Mouse (Mus musculus): Measurements from ENCODE around the gene Ep300.

The Ep300 gene

DNA sequence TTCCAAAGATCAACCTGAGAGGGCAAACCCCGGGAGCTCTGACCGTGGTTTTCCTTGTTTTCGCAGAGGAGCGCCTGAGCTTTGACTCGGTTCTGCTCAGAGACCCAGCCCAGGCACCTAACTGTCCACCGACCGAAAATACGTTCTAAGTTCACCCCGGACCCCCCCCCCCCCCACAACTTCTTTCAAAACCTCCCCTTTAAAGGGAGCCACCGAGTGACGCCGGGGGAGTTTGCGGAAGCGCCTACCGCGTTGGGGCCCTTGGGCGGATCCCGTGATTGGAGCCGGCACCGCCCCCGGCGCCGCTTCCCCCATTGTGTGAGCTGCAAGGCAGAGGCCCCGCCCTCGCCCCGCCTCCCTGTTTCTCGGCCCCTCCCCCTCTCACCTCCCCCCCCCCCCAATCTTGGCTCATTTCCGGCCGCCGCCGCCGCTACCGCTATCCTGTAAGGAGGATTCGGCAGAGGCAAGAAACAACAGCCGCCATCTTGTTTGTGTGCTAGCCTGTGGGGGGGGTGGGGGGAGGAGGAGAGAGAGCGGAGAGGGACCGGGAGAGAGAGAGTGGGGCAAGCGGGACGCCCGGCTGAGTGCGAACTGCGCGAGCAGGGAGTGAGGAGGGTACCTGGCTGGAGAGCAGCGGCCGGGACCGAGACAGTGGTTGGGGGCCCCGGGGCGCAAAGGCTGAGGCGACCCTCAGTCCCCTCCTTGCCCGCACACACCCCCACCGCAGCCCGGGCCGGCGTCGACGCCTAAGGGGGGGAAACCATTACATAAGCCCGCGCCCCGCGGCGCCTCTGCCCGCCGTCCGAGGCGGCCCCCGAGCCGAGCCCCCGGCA, at the start of gene Ep300:
Gene Ep300, plus strand, starts transcription at position 439 of the 833 bp plus-strand sequence.
- DNase-seq, result peak; percentile 97

GRCm38 (mm10) chr15:81535881-81536351, 49.2 kb upstream of the Ep300 start:
- no peak for DNase-seq

- DNase-seq, result no peak
These were observed 47.0 kb upstream of the Ep300 start for GRCm38 (mm10) chr15:81538149-81538548.

DNA sequence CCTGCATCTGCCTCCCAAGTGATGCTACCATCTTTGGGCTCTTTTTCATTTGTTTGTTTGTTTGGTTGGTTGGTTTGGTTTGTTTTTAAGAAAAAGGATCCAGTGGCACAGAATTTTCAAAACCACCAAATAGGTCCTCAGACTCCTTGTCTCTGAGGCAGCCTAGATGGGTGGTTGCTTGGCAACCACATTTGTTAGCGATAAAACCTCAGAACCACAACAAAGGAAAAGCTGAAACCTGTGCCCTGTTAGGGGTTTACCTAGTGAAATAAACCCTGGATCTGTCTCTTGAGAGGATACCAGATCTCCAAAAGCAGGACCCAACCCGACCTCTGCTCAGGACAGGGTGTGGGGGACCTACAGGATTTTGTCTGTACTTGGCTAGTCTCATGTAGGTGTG, 45.6 kb upstream of the Ep300 start:
- no peak for DNase-seq

- no peak for DNase-seq
These were observed 40.2 kb upstream of the Ep300 start for GRCm38 (mm10) chr15:81544916-81545315.

- DNase-seq, result no peak
These were observed 39.6 kb upstream of the Ep300 start for GRCm38 (mm10) chr15:81545387-81546176.

DNA sequence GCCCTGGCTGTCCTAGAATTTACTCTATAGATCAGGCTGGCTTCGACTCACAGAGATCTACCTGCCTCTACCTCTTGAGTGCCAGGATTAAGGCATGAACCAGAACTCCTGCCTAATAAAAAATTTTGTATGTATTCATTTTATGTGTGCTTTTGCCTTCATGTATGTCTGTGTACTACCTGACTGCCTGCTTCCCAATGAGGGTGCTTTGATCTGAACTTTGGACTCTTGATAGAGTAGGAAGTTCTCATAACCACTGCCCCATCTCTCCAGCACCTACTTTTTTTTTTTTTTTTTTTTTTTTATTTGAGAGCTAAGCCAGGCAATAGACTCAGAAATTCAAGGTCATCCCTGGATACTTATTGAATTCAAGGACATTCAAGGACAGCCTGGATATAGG, 31.7 kb upstream of the Ep300 start:
- DNase-seq, result no peak

- peak; percentile 67 for DNase-seq
These were observed 30.4 kb upstream of the Ep300 start for GRCm38 (mm10) chr15:81554558-81555297.

GRCm38 (mm10) chr15:81555986-81556385, 29.2 kb upstream of the Ep300 start:
- DNase-seq, result no peak

DNA sequence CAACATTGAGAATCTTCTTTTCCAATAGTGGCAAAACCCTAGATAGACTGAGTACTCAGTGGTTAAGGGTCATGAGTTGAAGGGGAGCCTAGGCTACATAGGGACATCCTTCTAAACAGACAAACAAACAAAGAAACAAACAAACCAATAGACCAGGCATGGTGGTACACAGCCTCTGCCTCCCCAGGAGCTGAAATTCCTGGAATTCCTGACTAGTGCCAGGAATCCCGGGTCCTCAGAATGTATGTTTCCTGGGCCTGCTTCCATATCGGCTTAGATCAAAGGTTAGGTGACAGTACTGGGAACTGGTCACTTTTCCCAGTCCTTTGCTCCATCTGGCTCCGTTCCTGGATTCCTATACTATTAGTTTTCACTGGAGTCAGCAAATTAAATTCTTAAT, 23.6 kb upstream of the Ep300 start:
- DNase-seq, result no peak

DNA sequence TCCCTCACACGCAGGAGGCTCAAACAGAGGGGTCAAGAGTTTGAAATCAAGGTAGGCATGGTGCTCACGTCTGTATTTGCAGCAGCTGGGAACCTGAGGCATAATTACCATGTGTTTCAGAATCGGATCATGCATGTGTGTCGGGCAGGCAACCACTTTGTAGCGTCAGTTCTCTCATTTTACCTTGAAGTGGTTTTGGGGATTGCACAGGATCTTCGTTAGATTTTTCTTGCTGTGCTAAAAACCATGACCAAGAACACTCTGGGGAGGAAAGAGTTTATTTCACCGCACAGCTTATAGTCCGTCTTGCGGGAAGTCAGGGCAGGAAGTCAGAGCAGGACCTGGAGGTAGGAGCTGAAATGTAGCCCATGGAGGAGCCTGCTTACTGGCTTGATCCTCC, 23.2 kb upstream of the Ep300 start:
- no peak for DNase-seq

GRCm38 (mm10) chr15:81562491-81563488, 22.4 kb upstream of the Ep300 start:
- DNase-seq, result peak; percentile 87

- DNase-seq, result no peak
These were observed 17.1 kb upstream of the Ep300 start for GRCm38 (mm10) chr15:81568093-81568492.

- no peak for DNase-seq
These were observed 16.6 kb upstream of the Ep300 start for GRCm38 (mm10) chr15:81568592-81568991.

GRCm38 (mm10) chr15:81576961-81577360, 8.2 kb upstream of the Ep300 start:
- DNase-seq, result no peak

GRCm38 (mm10) chr15:81577743-81578165, 7.4 kb upstream of the Ep300 start:
- DNase-seq, result no peak

DNA sequence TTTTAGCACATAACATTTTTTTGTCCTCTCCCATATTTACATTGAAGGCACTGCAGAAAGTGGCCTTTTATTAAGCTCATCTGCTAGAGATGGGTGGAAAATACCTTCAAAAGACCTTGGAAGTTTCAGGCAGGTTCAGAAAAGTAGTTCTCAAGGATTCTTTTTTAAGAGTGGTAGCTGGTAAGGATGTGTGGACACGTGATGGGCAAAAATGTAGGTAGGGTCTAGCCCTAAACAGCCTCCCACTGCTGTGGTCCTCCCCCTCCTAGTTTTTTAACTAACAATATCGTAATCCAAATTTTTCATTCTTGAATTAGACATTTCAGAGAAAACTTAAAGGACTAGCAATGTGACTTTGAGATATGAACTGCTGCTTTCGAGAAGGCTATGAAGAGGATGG, 685 bp upstream of the Ep300 start:
- no peak for DNase-seq

DNA sequence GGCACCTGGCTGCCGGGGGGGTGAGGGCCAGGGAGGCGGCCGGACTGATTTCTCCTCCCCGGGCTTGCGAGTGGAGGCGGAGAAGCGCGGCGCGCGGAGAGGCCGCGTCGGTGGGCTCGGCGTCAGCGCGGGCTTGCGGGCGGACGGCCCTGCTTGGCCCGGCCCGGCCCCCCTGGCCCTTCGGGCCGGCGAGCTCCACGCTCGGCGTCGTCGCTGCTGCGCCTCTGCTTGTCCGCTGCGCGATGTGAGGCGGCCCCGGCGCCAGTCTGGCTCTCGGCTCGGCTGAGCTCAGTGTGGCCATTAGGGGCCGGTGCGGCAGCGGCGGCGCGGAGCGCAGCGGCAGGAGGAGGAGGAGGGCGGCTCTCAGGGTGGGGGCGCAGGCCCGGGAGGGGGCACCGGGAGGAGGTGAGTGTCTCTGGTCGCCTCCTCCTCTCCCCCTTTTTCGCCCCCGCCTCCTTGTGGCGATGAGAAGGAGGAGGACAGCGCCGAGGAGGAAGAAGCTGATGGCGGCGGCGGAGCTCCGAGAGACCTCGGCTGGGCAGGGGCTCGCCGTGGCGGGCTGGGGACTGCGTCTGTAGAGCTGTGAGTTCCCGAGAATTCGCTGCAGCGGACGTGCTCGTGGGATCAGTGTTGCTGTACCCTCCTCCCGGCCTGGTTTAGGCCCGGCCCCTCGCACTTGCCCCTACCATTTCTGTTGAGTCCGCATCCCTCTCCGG, 753 bp downstream of the Ep300 start:
- DNase-seq, result peak; percentile 84

DNA sequence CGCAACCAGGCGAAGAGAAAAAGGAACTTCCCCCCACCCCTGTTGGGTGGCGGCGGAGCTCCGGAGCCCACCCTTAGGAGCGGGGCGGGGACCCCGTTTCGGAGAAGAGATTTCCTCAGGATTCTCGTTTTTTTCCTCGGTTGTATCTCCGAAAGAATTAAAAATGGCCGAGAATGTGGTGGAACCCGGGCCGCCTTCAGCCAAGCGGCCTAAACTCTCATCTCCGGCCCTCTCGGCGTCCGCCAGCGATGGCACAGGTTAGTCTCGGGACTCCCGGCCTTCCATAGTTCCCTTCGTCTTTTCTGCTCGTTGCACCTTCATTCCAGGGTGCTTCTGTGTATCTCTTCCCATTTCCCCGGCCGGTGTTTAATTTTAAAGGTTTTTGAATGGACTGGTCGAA, 1.3 kb downstream of the Ep300 start:
- DNase-seq, result no peak

GRCm38 (mm10) chr15:81587686-81588085, 2.5 kb downstream of the Ep300 start:
- DNase-seq, result no peak

- DNase-seq, result no peak
These were observed 9.1 kb downstream of the Ep300 start for GRCm38 (mm10) chr15:81594146-81594696.
